Mouse (Mus musculus) thymus, adult 18-20 months (tissue): ENCODE results near the gene Npas1.

Experiments
- DNase-seq, 2 experiments: peaks; one replicate each; pipeline ENCODE4 v3.0.0; 2022; ENCODE audit warnings: mixed read lengths in 2 of 2

Gene Npas1

GRCm38 (mm10) chr7:16417141-16417771, 60.3 kb downstream of the Npas1 start:
- DNase-seq: no peak

GRCm38 (mm10) chr7:16415426-16415825, 62.1 kb downstream of the Npas1 start:
- no peak for DNase-seq

GRCm38 (mm10) chr7:16412930-16413329, 64.6 kb downstream of the Npas1 start:
- no peak for DNase-seq

GRCm38 (mm10) chr7:16412220-16412896, 65.2 kb downstream of the Npas1 start:
- DNase-seq: no peak

- no peak for DNase-seq
Observed at GRCm38 (mm10) chr7:16411100-16411499, 66.4 kb downstream of the Npas1 start.

- no peak for DNase-seq
Observed at GRCm38 (mm10) chr7:16406978-16407377, 70.5 kb downstream of the Npas1 start.
